22 mouse cellular contexts compared by ENCODE assay signal in the genomic region with DNA sequence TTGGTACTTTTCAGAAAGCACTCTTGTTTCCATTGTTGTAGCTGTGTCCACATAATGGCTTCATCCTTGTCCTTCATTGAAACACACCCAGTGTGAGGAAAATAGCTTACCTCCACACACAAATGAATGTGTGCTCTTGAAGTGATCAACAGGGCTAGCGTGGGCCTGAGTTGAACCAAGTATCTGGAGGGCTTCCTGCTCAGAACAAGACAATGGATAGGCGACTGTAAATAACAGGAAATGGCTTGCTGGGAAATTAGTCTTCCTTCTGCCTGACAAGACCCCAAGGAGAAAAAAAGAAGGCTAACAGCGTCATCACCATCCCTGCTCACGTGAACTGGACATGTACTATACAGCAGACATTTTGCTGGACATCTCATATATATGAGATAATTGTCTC.
"Had no signal": no experiment of that assay in that cellular context is flagged by ENCODE, and none has a peak within 500 bp of the region (broad histone marks: within the 10 kb centered on the region; RNA-seq: fewer than 3 reads in every experiment).

No protein-coding gene starts in this region.

- H3K36me3 ChIP-seq: heart, embryonic 10.5 days; heart, embryonic 12.5 days; hindbrain, embryonic 13.5 days; hindbrain, embryonic 15.5 days; kidney, embryonic 15.5 days; limb, embryonic 13.5 days; limb, embryonic 15.5 days had no signal

- H3K9me3 ChIP-seq: heart, embryonic 10.5 days; heart, embryonic 12.5 days; hindbrain, embryonic 13.5 days; hindbrain, embryonic 15.5 days; kidney, embryonic 15.5 days; limb, embryonic 13.5 days; limb, embryonic 15.5 days had no signal

- H3K4me2 ChIP-seq: heart, embryonic 12.5 days; hindbrain, embryonic 13.5 days; hindbrain, embryonic 15.5 days; kidney, embryonic 15.5 days; limb, embryonic 13.5 days; limb, embryonic 15.5 days had no signal

- H3K27me3 ChIP-seq: heart, embryonic 12.5 days; hindbrain, embryonic 13.5 days; hindbrain, embryonic 15.5 days; kidney, embryonic 15.5 days; limb, embryonic 13.5 days; limb, embryonic 15.5 days had no signal

- DNase-seq: forebrain, postnatal 0 days; gastrocnemius, postnatal 14 days; gastrocnemius, postnatal 36 days; heart, adult 18-20 months; kidney, adult 11 months; kidney, adult 2 months; kidney, adult 9 months; kidney, postnatal 14 days; kidney, postnatal 36 days; layer of hippocampus, adult 9-11 months; layer of hippocampus, postnatal 36 days; left cerebral cortex, postnatal 4 days had no signal

- ATAC-seq: forebrain, postnatal 0 days; hindbrain, postnatal 0 days; intestine, embryonic 16.5 days had no signal

- H3K9ac ChIP-seq: forebrain, postnatal 0 days; heart, embryonic 12.5 days; hindbrain, embryonic 13.5 days; hindbrain, embryonic 15.5 days; kidney, embryonic 15.5 days; limb, embryonic 13.5 days; limb, embryonic 15.5 days had no signal

- H3K4me1 ChIP-seq: heart, embryonic 10.5 days; heart, embryonic 12.5 days; hindbrain, embryonic 13.5 days; hindbrain, embryonic 15.5 days; kidney, embryonic 15.5 days; limb, embryonic 15.5 days had no signal

- H3K4me3 ChIP-seq: heart, embryonic 10.5 days; heart, embryonic 12.5 days; hindbrain, embryonic 13.5 days; hindbrain, embryonic 15.5 days; kidney, embryonic 15.5 days; limb, embryonic 13.5 days; limb, embryonic 15.5 days had no signal

- H3K27ac ChIP-seq: heart, embryonic 10.5 days; hindbrain, embryonic 13.5 days; hindbrain, embryonic 15.5 days; hindbrain, postnatal 0 days; kidney, embryonic 15.5 days; kidney, postnatal 0 days; limb, embryonic 13.5 days; limb, embryonic 15.5 days had no signal
